9 mouse cellular contexts compared by ENCODE assay signal in the genomic region with DNA sequence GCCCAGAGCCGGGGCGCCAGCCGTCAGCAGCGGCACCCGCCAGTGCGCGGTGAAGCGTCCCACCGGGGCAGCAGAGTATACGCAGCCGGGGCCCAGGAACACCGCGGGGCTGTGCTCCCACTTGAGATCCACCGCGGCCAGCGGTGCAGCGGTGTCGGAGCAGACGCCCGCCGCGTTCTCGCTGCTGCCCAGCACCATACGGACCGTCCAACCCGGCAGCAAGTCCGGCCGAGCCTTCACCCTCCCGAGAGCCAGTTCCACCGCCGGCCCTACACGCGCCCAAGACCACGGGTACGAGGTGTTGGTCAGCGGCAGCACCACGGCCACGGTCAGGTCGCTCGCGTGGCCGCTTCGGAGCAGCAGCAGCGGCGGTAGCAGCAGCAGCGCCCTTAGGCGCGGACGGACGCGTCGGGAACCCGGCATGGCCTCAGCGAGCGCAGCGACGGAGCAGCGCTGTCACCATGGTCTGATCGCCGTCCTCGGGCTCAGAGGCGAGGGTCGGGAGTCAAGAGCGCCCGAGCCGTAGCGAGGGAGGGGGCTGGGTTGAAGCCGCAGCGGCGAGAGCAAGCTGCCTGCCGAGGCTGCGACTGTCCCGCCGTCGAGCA. TPM values are rescaled to one million over a fixed set of nuclear protein-coding genes. Genes with fewer than 3 reads are reported as not detected.
A peak's percentile ranks its signal among the peaks of the same experiment; 100 is the strongest.
DNase-seq lines count a peak whose midpoint lies in the region; ATAC-seq and TF ChIP-seq lines count a peak whose summit lies in the region.
"Had no signal": no experiment of that assay in that cellular context is flagged by ENCODE, and none has a peak within 500 bp of the region (broad histone marks: within the 10 kb centered on the region; RNA-seq: fewer than 3 reads in every experiment).

No protein-coding gene starts in this region.

- H3K4me3 ChIP-seq in cortical plate, adult 2 months (ENCODE audit: insufficient read depth, low read length), result peak overlapping the region; percentile 35
- peak overlapping the region; percentile 62 for H3K4me3 ChIP-seq in heart, postnatal 0 days (ENCODE audit: low read depth, low read length)
- H3K4me3 ChIP-seq in limb, embryonic 11.5 days (ENCODE audit: low read depth, low read length), result peak overlapping the region; percentile 43
- peak overlapping the region; percentile 58 for H3K4me3 ChIP-seq in midbrain, embryonic 13.5 days (replicated peaks)

- no peak for TF ChIP-seq POLR2A in cortical plate, adult 2 months (IDR thresholded peaks at IDR 0.05; ENCODE audit: extremely low read depth, insufficient read depth, low read length)

- no peak for TF ChIP-seq EP300 in heart, postnatal 0 days (IDR thresholded peaks at IDR 0.05; ENCODE audit: low read depth)

- peak; percentile 23 for ATAC-seq in heart, postnatal 0 days (ENCODE audit: insufficient read depth, low read depth)
- peak; percentile 40; the same call in 1 of the 2 replicates for ATAC-seq in limb, embryonic 11.5 days (ENCODE audit: insufficient number of reproducible peaks, low FRiP score, low TSS enrichment, low read depth)
- peak; percentile 64 for ATAC-seq in midbrain, embryonic 13.5 days

- peak overlapping the region; percentile 47 for H3K9ac ChIP-seq in heart, postnatal 0 days (replicated peaks; ENCODE audit: low read depth, low read length)
- peak overlapping the region; percentile 47 for H3K9ac ChIP-seq in limb, embryonic 11.5 days (ENCODE audit: low read length)
- peak overlapping the region; percentile 57 for H3K9ac ChIP-seq in midbrain, embryonic 13.5 days (replicated peaks)

- peak overlapping the region; percentile 82 for H3K4me2 ChIP-seq in heart, postnatal 0 days (ENCODE audit: low read depth, low read length)
- peak overlapping the region; percentile 75 for H3K4me2 ChIP-seq in limb, embryonic 11.5 days (ENCODE audit: low read depth, severe bottlenecking)
- H3K4me2 ChIP-seq in midbrain, embryonic 13.5 days (replicated peaks), result peak overlapping the region; percentile 89

- peak; percentile 41 for DNase-seq in ovary, postnatal 10 days (ENCODE audit: low spot score)
- DNase-seq in ovary, adult 18-20 months (ENCODE audit: low spot score), result no peak
- no peak for DNase-seq in heart, postnatal 0 days (ENCODE audit: low spot score)
- peak; percentile 62 for DNase-seq in limb, embryonic 11.5 days (ENCODE audit: low spot score)
- DNase-seq in thymus, postnatal 4 days, result peak; percentile 56
- DNase-seq in cerebellum, adult 11-12 months, result no peak

- no peaks in the 10 kb centered on the region for H3K36me3 ChIP-seq in heart, postnatal 0 days (replicated peaks; ENCODE audit: control insufficient read depth, insufficient read depth, low read length)
- H3K36me3 ChIP-seq in limb, embryonic 11.5 days (ENCODE audit: control insufficient read depth, insufficient read depth, low read length), result no peaks in the 10 kb centered on the region
- H3K36me3 ChIP-seq in midbrain, embryonic 13.5 days, result no peaks in the 10 kb centered on the region

- WGBS in heart, postnatal 0 days, result 1% methylated on average over 70 of the region's 75 CpGs
- 2% methylated on average over 75 of the region's 75 CpGs for WGBS in limb, embryonic 11.5 days
- under 1% methylated on average over 75 of the region's 75 CpGs for WGBS in midbrain, embryonic 13.5 days

- no peaks in the 10 kb centered on the region for H3K4me1 ChIP-seq in cortical plate, adult 2 months (ENCODE audit: control insufficient read depth, insufficient read depth, low read length)
- H3K4me1 ChIP-seq in heart, postnatal 0 days (ENCODE audit: control insufficient read depth, insufficient read depth), result no peaks in the 10 kb centered on the region
- no peaks in the 10 kb centered on the region for H3K4me1 ChIP-seq in limb, embryonic 11.5 days (ENCODE audit: control insufficient read depth, insufficient read depth, low read length)
- H3K4me1 ChIP-seq in midbrain, embryonic 13.5 days (replicated peaks), result peaks cover 14% of the 10 kb centered on the region

- H3K9me3 ChIP-seq in heart, postnatal 0 days (replicated peaks; ENCODE audit: control insufficient read depth, low read length), result no peaks in the 10 kb centered on the region
- H3K9me3 ChIP-seq in limb, embryonic 11.5 days (ENCODE audit: control insufficient read depth, low read length), result no peaks in the 10 kb centered on the region
- H3K9me3 ChIP-seq in midbrain, embryonic 13.5 days, result no peaks in the 10 kb centered on the region

- H3K27me3 ChIP-seq in heart, postnatal 0 days (ENCODE audit: control insufficient read depth, insufficient read depth, low read length), result peaks cover 17% of the 10 kb centered on the region
- H3K27me3 ChIP-seq in limb, embryonic 11.5 days (ENCODE audit: control insufficient read depth, insufficient read depth, low read length), result peaks cover 41% of the 10 kb centered on the region
- peaks cover 58% of the 10 kb centered on the region for H3K27me3 ChIP-seq in midbrain, embryonic 13.5 days

- no peak for TF ChIP-seq CTCF in cortical plate, adult 2 months (IDR thresholded peaks at IDR 0.05; ENCODE audit: extremely low read depth, insufficient read depth, low read length)
- TF ChIP-seq CTCF in heart, postnatal 0 days (IDR thresholded peaks at IDR 0.05; ENCODE audit: low read depth), result no peak

- H3K27ac ChIP-seq in cortical plate, adult 2 months (ENCODE audit: insufficient read depth, low read length), result no peak overlapping the region
- H3K27ac ChIP-seq in heart, postnatal 0 days (ENCODE audit: low read depth), result peak overlapping the region; percentile 66
- no peak overlapping the region for H3K27ac ChIP-seq in limb, embryonic 11.5 days (replicated peaks; ENCODE audit: low read depth, low read length)
- H3K27ac ChIP-seq in midbrain, embryonic 13.5 days, result no peak overlapping the region
- H3K27ac ChIP-seq: macrophage had no signal

RNA-seq across cellular contexts. Expression of gene Npr1, which starts 0.5 kb away (rescaled TPM):
- 3.3 and 4.7 TPM in 2 replicates for polyA plus RNA-seq in cortical plate, adult 2 months (2012; rRNA removed)
- total RNA-seq in heart, postnatal 0 days (2014; rRNA removed; ENCODE audit: low replicate concordance), result 26.4 and 30.9 TPM in 2 replicates
- polyA plus RNA-seq in heart, postnatal 0 days (2015; fragmentation: Nextera tagmentation; extraction: Ambion mirVana), result 10.2 and 11.2 TPM in 2 replicates
- polyA plus RNA-seq in limb, embryonic 11.5 days (2014; fragmentation: Nextera tagmentation; extraction: Ambion mirVana), result 2.0 and 2.3 TPM in 2 replicates
- polyA plus RNA-seq in midbrain, embryonic 13.5 days (2015; fragmentation: Nextera tagmentation; extraction: Ambion mirVana), result 1.8 and 2.4 TPM in 2 replicates

RNA-seq across cellular contexts. Expression of gene Ilf2, which starts 10.7 kb away (rescaled TPM):
- 78.7 and 79.5 TPM in 2 replicates for polyA plus RNA-seq in cortical plate, adult 2 months (2012; rRNA removed)
- total RNA-seq in heart, postnatal 0 days (2014; rRNA removed; ENCODE audit: low replicate concordance), result 46.8 and 53.5 TPM in 2 replicates
- polyA plus RNA-seq in heart, postnatal 0 days (2015; fragmentation: Nextera tagmentation; extraction: Ambion mirVana), result 60.2 and 60.8 TPM in 2 replicates
- 377 and 385 TPM in 2 replicates for polyA plus RNA-seq in limb, embryonic 11.5 days (2014; fragmentation: Nextera tagmentation; extraction: Ambion mirVana)
- 343 and 361 TPM in 2 replicates for polyA plus RNA-seq in midbrain, embryonic 13.5 days (2015; fragmentation: Nextera tagmentation; extraction: Ambion mirVana)

RNA-seq across cellular contexts. Expression of gene Snapin, which starts 25.6 kb away (rescaled TPM):
- polyA plus RNA-seq in cortical plate, adult 2 months (2012; rRNA removed), result 65.0 and 73.2 TPM in 2 replicates
- total RNA-seq in heart, postnatal 0 days (2014; rRNA removed; ENCODE audit: low replicate concordance), result 44.3 and 59.2 TPM in 2 replicates
- 85.5 and 90.5 TPM in 2 replicates for polyA plus RNA-seq in heart, postnatal 0 days (2015; fragmentation: Nextera tagmentation; extraction: Ambion mirVana)
- 60.5 and 63.6 TPM in 2 replicates for polyA plus RNA-seq in limb, embryonic 11.5 days (2014; fragmentation: Nextera tagmentation; extraction: Ambion mirVana)
- 87.9 and 89.1 TPM in 2 replicates for polyA plus RNA-seq in midbrain, embryonic 13.5 days (2015; fragmentation: Nextera tagmentation; extraction: Ambion mirVana)

RNA-seq across cellular contexts. Expression of gene Ints3, which starts 31.8 kb away (rescaled TPM):
- polyA plus RNA-seq in cortical plate, adult 2 months (2012; rRNA removed), result 44.8 and 46.1 TPM in 2 replicates
- 26.1 and 26.6 TPM in 2 replicates for total RNA-seq in heart, postnatal 0 days (2014; rRNA removed; ENCODE audit: low replicate concordance)
- polyA plus RNA-seq in heart, postnatal 0 days (2015; fragmentation: Nextera tagmentation; extraction: Ambion mirVana), result 7.8 and 8.3 TPM in 2 replicates
- polyA plus RNA-seq in limb, embryonic 11.5 days (2014; fragmentation: Nextera tagmentation; extraction: Ambion mirVana), result 47.2 and 56.7 TPM in 2 replicates
- 29.1 and 32.6 TPM in 2 replicates for polyA plus RNA-seq in midbrain, embryonic 13.5 days (2015; fragmentation: Nextera tagmentation; extraction: Ambion mirVana)

RNA-seq across cellular contexts. Expression of gene Chtop, which starts 44.1 kb away (rescaled TPM):
- polyA plus RNA-seq in cortical plate, adult 2 months (2012; rRNA removed), result 126 and 131 TPM in 2 replicates
- 117 and 121 TPM in 2 replicates for total RNA-seq in heart, postnatal 0 days (2014; rRNA removed; ENCODE audit: low replicate concordance)
- 79.0 and 85.1 TPM in 2 replicates for polyA plus RNA-seq in heart, postnatal 0 days (2015; fragmentation: Nextera tagmentation; extraction: Ambion mirVana)
- 125 and 129 TPM in 2 replicates for polyA plus RNA-seq in limb, embryonic 11.5 days (2014; fragmentation: Nextera tagmentation; extraction: Ambion mirVana)
- 205 and 212 TPM in 2 replicates for polyA plus RNA-seq in midbrain, embryonic 13.5 days (2015; fragmentation: Nextera tagmentation; extraction: Ambion mirVana)

Comparison
In these comparisons a context has a peak if more than half of its experiments do, and no peak if none do; other contexts are left out.
1. DNase-seq: peak in ovary, postnatal 10 days (single experiment), limb, embryonic 11.5 days (single experiment) and thymus, postnatal 4 days (single experiment); none in ovary, adult 18-20 months (single experiment), heart, postnatal 0 days (single experiment) and cerebellum, adult 11-12 months (single experiment).
2. Peak in every context shown above with its lines, with median percentiles within 50 percentile points of each other: H3K4me3 ChIP-seq, ATAC-seq, H3K4me2 ChIP-seq and H3K9ac ChIP-seq.